Mouse (Mus musculus) embryo, embryonic 10.5 days (tissue): ENCODE measurements at regions not wholly inside any gene's neighbourhood (a gene's known extent, or its start where the extent isn't known, plus 50 kb on each side); places are given as distances from the start of the nearest gene placed in this dataset.
A peak's percentile ranks its signal among the peaks of the same experiment; 100 is the strongest.

ENCODE experiments used
- DNase-seq: peaks from one replicate; pipeline ENCODE4 v3.0.0-alpha.2; 2015; ENCODE audit warnings: low spot score

DNA sequence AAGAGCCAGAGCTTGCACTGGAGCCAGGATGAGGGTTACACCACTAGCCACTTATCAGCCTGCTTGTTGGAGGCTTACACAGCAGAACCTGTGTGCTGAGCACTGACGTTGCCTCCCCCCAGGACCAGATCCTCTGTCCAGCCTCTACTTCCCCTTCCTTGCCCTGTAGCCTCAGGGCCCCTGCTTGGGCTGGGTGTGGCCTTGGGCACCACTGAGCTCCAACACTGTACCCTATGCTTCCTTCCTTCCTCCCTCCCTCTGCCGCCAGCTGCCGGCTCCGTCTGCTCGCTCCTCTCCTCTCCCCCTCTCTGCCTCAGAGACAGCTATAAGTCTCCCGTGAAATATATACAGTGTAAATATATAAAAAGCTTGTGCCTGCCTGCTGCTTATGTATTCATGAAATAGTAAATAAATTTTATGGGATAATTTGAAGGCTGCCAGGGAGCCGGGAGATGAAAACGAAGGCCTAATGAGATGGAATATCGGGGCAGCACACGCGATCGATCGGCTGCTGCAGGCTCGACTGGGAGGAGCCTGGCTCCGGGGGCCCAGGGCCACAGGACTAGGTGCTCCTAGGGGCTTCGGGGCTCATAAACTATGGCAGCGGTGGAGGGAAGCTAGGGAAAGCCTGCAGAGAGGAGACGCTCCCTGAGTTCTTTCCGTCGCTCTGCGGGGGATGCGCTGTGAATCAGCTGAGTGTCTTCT lies 135.6 kb downstream of the Rbm19 start:
- DNase-seq: no peak

DNA sequence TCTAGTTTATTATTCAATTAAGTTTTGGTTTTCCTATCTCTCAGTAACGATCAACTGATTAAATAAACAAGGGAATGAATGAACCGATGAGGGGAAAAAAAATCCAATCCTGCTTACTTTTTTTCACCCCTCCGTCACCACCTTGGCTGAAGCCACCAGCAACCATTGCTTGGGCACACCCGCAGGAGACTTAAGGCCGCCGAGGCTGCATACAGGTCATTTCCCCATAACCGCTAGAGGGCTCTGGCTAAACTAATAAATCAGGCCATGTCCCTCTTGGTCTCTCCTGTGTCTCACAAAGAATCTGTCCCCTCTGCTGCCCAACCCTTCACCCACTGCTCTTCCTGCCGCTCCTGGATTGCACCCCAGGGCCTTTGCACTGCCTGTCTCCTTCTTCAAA lies 136.3 kb downstream of the Rbm19 start:
- peak; percentile 89 for DNase-seq

DNA sequence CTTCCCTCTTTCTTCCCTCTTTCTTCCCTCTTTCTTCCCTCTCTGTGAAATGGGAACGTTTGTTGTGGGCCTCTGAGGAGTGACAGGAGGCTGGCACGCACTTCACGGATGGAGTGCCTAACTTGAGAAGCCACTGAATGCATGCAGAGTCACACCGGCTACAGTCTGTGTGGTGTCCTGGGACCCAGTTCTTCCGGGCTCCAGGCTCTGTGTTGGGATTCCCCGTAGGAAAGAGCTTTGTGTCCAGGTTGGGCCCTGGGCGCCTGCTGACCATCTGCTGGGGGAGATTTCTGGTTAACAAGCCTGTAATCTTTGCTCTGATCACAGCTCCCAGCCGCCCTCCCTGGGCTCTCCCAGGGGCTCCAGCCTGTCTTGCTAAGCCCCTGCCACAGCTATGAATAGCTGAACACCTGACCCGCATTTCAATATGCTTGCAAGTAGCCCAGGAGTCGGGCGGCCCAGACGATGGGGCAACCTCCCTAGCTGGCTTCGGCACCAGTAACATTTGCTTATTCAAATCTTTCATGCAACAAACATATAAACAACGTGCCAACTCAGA lies 146.5 kb downstream of the Rbm19 start:
- DNase-seq: no peak

DNA sequence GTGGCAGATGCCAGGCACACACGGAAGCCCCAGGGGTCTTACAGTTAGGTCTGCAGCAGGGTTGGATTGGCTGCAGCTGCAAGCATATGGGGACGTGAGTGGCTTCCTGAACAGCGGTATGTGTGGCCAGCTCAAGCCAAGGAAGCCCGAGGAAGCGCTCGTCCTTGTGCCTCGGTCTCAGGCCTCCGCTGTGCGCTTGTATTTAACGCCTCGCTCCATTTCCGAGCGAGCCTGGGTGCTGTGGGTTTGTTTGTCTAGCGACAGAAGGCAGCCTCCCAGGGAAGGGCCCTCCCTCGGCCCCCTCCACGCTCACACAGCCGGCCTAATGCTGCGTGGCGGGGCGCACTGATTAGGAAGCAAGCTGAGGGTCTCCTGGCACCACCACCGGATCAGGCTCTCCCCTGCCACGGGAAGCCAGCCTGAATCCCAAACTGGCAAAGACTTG lies 153.2 kb downstream of the Rbm19 start:
- peak; percentile 25 for DNase-seq

DNA sequence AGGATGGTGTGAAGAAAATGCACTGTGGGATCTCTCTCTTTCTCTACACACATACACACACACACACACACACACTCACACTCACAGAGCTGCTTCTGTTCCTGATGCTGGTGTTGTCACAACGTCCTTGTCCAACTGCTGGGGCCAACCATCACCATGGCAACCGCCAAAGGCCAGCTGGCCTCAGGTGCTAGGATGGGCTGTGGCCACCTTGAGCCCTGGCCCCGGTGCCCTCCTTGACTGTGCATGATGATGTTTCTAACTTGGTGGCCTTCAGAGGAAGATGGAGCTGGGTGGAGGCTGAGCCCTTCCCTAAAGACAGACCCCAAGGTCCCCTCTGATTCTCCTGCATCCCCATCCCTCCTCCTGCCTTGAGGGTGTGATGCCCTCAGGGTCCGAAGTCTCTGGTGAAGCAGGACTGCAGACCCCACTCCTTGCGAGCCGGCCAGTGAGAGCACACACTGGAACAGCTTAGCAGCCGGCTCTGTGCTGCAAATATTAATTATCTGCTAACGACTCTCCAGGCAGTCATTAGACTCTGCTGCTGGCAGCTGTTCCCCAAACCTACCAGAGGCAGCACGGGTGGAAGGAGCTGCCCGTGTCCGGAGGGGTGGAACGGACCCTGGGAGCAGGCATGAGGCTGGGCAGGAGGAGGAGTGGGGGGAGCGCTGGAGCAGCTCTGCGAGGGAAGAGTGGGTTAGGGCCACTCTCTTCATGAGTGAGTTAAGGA lies 154.8 kb downstream of the Rbm19 start:
- no peak for DNase-seq

DNA sequence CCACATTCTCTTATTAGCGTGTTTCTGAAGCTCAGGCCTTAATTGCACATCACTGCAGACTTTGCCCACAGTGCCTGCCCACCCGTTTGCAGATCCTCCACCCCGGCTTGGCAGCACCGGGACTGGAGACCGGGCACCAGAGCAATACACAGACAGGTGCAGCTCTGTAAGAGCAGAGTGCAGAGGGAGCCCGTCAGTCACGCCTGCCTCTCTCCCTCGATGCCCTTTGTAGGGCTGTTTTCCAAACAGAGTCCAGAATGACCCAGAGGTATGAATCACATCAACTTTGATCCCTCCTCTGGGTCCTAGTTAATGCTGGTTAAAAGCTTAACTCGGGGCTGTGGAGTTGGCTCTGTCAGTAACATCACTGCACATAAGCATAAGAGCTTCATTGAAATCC lies 155.3 kb upstream of the Lhx5 start:
- DNase-seq: no peak

DNA sequence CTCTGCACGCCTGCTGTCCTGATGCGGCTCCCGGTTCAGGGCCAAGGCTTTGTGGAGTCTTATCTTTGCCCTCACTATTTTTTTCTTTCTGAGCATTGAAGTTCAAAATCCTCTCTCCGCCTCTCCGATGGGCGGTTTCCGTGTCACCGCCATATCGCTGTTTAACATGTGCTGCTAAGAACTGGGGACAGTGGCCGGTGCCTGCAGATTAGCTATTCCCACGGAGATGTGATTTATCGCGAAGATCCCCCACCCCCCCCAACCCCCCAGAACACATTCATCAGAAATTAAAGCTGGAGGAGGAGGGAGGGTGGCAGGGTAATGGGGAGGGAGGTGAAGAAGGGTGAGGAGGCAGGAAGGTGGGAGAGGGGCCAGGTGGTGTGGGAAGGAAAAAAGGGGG lies 151.2 kb upstream of the Lhx5 start:
- no peak for DNase-seq

DNA sequence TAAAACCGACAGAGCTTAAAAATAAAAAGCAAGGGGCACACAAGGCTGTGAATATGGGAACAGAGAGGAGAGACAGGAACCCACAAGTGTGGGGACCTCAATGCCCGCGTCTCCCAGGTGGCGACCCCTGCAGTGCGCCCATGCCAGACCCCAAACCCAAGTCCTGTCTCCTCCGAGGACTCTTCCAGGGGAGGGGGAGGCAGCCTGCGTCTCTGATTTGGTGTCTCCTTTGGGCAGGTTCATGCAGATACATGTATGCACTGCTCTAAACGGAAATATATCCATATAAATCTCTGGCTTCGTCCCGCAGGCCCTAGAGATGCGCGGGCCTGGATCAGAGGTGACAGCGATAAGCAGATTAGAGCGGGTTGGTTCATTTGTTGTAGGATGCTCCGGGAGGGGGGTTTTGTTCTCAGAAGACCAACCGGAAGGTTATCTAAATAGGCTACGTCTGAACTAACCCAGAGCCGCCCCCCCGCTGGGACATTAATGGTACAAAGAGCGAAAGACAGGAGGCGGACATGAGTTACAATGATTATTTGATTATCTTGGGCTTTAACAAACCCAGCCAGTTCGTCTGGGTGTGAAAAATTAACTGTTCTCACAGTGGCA lies 150.4 kb upstream of the Lhx5 start:
- peak; percentile 50 for DNase-seq

DNA sequence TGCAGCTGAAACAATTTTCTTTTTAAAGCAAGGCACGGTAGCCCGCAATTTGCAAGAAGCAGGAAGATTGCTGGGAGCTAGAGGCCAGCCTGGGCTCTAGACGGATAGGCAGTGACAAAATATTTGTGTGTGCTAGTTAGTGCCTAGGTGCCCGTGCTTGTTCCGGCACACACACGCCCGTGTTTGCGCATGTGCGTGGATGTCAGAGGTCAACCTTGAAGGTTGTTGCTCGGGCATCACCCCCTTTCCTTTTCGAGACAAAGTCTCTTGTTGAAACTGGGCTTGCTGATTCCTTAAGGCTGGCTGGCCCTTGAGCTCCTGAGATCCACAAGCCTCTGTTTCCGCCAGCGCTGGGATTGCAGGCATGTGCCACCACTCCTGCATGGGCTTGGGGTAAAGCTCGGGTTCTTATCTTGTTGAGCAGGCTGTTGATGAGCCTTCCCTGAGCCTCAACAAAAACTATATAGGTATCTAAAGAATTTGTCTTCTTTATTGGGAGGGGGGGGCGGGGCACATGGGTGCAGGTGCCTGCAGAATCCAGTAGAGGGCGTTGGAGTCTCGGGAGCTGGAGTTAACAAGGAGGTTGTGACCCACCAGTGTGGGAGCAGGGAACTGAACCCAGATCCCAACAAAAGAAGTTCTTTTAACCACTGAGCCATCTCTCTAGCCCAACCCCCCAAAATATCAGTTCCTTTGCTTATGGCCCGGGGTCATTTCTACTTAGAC lies 149.5 kb upstream of the Lhx5 start:
- no peak for DNase-seq

DNA sequence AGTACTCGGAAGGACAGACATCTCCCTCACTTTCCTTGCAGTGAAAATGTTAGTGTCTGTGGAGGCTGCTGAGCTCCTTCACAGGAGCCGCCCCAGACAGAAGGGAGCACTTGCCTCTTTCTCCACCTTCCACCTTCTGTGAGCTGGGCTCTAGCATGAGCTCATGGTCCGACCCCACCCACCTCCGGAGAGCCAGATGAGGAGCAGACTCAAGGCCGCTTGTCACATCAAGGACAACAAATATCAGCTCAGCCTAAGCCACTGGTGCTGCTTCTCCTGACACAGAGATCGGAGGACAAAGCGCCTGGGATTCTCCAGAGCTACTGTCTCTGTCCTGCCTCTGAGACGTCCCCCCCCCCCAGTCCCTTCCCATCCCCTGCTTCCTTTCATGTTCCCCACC lies 146.9 kb upstream of the Lhx5 start:
- no peak for DNase-seq

DNA sequence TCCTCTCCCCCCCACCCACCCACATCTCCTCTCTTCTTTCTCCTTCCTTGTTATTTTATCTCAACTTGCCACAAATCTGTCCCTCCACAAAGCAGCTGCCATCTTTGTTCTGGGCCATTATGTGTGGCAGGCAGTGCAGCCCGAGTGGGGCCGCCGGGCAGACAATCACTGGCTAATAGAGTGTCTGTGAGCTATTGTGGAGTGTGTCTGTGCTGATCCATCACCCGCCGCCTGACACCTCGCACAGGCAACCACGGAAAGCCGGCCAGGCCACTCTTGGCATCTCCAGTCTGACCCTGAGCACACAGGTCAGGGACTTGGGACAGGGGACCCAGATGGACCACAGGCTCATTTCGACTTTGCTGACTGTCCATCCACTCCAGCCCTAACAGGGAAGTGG lies 146.5 kb upstream of the Lhx5 start:
- peak; percentile 65 for DNase-seq

DNA sequence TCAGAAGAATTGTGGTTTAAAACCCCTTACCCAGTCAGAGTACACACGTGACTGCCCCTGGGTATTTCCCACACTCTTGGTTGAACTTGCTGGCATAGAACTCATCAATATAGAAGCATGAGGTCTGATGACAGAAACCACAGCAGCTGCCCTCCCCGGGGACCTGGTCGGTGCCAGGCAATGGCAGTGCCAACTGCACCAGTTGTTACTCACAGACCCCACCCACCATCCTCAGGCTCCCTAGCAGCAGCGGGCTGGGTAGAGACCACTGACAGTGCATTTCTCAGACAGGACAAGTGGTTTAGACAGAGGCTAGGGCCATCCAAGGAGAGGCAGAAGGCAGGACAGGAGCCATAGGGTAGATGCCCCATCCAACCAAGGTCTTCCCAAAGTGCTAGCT lies 144.7 kb upstream of the Lhx5 start:
- DNase-seq: no peak

DNA sequence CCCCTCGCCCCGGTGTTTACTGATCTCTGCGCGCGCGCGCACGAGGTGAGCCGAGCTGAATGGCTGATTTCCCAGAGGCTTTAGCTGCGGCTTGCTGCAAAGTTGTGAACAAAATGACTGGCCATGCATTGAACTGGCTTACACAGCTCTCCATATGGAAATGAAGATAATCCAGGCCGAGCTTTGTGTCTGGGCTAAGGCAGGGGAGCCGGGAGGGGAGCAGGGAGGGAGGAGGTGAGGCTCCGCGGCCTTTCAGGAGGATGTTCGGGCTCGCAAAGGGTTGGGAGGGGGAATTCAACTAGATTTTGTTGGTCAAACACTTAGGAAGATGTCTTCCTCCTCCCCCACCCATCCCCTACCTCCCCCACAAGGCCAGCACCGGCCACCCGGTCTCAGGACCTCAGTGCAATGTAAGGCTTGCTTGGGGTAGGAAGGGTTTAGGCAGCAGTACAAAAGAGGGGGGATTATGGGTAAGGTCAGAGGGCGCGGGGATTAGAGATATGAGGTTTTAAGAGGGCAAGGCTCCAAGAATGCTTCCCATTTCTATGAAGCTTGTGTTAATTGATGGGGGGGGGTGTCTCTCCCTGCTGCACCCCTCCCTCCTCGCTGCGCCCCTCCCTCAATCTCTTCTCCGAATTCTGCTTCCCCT lies 143.3 kb upstream of the Lhx5 start:
- peak; percentile 83 for DNase-seq

DNA sequence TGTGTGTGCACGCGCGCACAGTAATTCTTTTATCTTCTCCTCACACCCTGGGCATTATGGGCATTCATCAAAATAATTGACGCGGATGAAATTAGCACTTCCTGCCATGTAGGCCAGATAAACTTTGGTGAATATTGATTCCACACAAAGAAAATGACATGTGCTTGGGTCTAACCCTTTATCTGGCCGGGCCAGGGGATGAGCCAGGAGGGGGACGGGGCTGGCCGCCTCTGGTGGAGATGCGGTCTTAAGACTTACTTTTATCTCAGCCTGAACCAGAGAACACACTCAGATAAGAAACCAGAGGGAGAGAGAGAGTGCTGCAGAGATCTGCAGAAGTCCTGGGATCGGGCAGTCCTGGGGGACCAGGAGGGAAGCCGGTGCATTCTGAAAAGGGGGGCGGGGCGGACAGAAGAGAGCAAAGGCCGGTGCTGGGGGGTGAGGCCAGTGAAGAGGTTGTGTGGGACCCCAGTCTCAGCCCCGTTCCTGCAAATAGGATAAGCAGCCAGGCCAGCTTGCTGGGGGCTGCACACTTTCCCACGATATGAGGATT lies 136.9 kb upstream of the Lhx5 start:
- DNase-seq: no peak

DNA sequence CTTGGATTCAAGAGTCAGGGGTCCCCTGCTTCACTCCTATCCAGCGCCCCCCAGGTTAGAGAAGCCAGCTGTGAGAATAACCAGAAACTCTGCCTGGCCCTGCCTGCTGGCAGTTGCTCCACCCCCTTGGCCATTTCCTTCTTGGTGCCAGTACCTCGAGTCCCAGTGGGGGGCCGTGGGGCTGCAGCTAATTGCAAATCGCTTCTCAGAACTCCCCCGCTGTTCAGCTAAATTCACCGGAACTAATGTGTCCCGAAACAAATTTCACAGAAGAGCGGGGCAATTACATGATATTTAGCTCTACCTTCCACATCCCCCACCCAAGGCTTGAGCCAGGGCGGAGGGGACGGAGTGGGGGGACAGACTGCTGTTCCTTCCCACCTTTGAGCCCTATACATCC lies 134.3 kb upstream of the Lhx5 start:
- DNase-seq: no peak

DNA sequence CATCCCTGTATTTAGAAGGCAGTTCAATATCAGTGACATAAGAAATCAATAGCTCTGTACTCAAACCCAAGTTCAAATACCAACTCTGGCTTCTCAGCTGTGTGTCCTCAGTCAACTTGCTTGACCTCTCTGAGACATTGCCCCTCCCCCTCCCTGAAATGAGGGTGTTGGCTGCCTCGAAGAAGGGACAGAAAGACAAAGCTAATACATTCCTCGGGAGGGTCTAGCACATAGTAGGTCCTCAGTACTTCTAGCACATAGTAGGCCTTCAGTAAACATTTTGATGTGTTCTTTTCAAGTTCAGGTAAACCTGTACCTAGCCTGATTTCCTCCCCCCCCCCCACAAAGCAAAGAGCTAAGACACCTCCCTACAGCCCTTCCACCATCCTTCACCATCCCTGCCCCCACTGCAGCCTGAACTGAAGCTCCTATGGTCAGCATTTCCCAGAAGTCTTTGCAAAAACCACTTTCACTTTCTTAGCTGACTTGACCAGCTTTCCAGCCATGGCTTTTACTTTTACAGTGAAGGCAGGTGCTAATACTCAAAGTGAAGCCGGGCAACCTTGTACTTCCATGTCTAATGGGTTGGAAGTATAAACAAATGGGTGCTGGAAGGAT lies 133.7 kb upstream of the Lhx5 start:
- DNase-seq: no peak

DNA sequence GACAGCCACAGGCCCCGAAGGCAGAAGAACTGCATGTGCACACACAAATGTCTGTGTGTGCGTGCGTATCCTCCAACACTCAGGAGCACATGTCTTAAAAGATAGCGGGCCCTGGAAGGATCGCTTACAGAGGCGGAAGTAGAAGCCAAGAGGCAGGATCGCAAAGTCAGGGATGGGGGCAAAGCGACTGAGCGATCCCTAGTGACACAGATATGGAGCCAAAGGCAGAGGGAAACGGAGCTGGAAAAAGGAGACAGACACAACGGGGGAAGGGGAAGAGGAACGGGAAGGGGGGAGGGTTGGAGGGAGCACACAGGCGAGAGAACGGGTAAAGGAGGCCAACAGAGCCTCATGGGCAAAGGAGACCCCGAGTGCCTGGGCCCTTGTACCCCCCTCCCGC lies 129.8 kb upstream of the Lhx5 start:
- DNase-seq: peak; percentile 51

DNA sequence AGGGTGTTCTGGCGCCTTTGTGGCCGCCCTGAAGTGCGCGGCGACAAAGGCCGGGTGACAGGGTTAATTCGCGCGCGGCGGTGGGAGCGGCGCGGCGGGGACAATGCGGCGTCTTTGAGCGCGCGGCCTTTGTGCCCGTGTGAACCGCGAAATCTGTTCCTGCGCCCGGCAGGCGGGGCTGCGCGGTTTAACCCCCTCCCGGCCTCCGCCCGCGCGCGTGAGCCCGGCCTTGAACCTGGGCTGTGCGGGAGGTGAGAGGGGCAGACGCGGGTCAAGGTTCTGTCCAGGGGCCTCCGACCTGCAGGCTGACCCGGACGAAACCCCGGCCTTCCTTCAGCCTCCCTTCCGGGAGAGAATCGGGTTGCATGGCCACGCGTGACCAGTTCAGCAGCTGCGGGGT lies 129.2 kb upstream of the Lhx5 start:
- peak; percentile 48 for DNase-seq

DNA sequence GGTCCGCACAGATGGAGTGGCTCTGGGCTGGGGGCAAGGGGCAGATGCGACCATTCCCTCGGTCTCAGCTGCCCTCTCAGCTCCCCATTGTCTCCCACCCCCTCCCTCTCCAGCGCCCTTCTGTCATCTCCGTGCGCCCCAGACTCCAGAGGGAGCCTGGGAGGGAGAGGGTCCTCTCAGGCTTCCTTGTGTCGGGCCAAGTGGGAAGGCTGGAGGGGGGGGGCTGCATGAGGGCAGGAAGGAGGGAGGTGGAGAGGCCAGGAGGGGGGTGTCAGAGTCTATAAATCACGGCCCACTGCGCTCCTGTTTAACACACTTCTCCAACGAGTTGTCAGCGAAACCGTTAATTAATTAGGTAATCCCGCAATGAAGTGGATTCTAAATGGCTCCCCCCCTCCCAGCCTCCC lies 127.2 kb upstream of the Lhx5 start:
- peak; percentile 62 for DNase-seq

DNA sequence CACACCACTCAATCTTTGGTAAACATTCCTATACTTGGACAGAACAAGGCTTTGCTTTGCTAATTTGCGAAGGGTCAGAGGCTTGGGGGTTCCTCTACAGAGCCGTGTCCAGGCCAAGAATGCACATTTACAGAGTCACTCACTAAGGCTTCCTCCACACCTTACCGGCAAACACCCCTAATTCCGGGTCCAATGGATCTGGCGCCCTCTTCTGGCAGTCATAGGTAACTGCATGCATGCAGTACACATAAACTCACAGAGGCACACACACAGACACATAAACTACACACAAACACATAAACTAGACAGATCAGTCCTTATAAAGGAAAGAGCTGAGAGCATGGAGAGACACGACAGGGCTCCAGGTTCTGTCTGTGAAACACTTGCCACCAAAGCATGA lies 119.2 kb upstream of the Lhx5 start:
- DNase-seq: no peak

DNA sequence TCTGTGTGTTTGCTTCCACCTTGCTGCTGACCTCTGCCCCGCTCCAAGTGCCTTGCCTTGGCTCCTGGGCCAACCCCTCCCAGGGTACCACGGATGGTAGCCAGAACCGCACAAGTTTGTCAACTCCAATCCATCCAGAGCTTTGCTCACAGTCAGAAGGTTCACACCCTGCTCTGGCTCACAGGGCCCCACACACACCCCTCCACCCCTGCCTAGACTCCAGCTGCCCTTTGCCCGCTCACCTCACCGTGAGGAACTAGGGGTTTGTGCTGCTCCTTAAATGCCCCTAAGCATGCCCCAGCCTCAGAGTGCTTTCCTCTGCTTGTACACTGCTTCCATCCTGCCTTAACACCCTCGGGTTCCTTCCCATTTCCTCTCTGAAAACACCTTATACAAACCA lies 117.5 kb upstream of the Lhx5 start:
- DNase-seq: no peak
